Mouse (Mus musculus): ENCODE results near the gene Cisd3.
"Not testable (repeated sequence)": the region's sequence is repeated elsewhere in the genome, so short reads cannot be mapped to it uniquely, and the experiment has no call there.

Cisd3 gene

DNA sequence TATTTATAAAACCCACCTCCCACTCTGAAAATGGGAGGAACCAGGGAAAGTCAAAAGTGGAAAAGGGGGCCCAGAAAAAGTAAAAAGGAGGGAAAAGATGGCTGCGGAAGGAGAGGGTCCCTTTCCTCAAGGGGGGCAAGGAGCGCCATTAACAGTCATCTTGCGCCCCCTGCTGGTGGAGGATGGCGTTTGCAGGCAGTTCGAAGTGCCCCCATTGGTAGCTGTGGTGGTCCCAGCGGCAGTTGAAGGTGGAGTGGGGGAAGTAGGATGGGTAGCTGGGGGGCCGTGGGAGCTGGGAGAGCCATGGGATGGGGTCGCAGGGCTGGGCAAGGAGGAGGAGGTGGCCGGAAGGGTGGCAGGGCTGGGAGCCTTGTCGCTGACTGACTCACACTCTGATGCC lies 4.2 kb downstream of the Cisd3 start:
- DNase-seq, result no peak

- no peak for DNase-seq
Observed at GRCm38 (mm10) chr11:97694435-97694834, 8.8 kb downstream of the Cisd3 start.

GRCm38 (mm10) chr11:97694921-97695711 lies 9.5 kb downstream of the Cisd3 start:
- DNase-seq, result no peak

DNA sequence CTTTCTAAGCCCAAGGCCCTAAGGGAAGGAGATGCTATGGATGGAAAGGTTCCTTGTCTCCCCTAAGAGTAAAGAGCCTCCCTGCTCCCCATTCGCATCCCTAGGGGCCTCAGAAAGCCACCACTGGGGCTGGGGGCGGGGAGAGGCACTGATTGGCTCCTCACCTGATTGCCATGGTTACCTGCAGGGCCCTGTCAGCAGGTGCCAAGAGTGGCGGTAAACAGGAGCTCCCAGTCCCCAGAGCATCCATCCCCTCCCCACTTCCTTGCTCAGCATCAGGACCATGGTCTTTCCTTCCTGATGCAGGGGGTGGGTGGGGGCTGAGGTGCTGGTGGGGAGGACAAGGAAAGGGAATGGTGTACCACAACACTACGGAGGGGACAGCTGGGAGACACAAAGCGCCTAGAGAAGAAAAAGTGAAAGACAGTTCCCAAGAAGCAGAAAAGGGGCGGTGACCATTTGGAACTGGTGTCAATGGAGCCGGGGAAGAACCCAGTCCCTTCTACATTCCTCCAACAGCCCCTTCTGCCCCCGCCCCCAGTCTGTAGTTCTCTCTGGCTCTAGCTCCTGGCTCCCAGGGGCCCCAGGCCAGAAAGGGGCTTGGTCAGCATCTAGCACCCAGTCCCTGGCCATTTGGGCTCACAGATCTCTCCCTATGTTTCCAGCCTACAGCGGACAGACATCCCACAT lies 10.2 kb downstream of the Cisd3 start:
- no peak for DNase-seq

GRCm38 (mm10) chr11:97696669-97697068 lies 11.0 kb downstream of the Cisd3 start:
- DNase-seq, result no peak

DNA sequence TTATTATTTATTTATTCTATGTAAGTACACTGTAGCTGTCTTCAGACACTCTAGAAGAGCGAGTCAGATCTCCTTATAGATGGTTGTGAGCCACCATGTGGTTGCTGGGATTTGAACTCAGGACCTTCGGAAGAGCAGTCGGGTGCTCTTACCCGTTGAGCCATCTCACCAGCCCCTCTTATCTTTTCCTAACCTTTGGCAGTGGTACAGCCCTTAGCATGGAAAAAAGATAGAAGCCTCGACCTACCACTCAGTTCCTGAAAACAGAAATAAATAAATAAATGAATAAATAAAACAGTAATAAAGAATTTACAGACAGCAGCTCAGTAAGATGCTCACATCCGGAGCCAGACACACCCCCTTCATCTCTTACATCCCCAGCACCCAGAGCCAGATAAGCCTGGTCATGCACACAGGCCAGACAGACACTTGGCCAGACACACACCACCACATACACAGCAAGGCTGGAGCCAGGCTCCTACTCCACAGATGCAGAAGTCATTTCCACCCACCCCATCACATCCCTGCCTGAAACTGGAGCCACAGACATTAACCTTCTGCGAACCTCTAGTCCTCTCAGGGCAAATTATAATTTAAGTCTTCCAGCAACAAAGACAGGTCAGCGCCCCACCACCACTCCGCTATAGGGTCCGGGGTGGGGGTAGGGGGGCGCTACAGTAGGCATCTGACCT lies 11.7 kb downstream of the Cisd3 start:
- no peak for DNase-seq

DNA sequence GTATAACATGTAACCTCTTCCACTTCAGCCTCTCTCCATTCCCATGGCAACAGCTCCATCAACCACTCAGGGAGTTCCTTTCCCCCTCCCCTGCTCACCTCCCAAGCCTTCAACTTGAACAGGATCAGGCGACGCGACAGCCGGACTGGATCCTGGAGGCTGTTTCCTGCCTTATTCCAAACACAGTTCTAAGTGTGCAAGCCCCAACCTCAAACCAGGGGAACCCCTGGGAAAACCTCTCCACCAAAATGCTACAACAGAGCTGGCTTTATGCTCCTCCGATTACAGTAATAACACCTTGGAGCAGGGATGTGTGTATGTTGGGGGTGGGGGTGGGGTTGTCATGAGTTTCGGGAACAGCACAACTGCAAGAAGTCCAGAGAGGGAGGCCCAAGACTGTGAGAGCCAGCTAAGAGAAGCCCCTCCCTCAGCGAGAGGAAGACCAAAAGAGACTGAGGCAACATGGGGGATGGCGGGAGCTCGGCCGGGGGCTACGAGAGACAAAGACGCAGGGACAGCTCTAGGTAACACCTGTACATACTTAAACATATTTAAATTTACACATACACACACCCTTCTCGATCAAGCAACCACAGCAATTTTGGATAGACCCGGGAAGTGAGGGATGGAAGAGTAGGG lies 12.4 kb downstream of the Cisd3 start:
- DNase-seq, result no peak

GRCm38 (mm10) chr11:97698741-97699611 lies 13.3 kb downstream of the Cisd3 start:
- peak; percentile 64 for DNase-seq

- DNase-seq, result peak; percentile 83
Observed at GRCm38 (mm10) chr11:97699626-97700002, 14.0 kb downstream of the Cisd3 start.

- DNase-seq, result peak; percentile 80
Observed at GRCm38 (mm10) chr11:97700003-97700745, 14.5 kb downstream of the Cisd3 start, which contains the start of gene Pcgf2. Gene Pcgf2 (minus strand): TSS chr11:97700497.

- DNase-seq, result no peak
Observed at GRCm38 (mm10) chr11:97700746-97701580, 15.3 kb downstream of the Cisd3 start.

- no peak for DNase-seq
Observed at GRCm38 (mm10) chr11:97701581-97702392, 16.2 kb downstream of the Cisd3 start.

DNA sequence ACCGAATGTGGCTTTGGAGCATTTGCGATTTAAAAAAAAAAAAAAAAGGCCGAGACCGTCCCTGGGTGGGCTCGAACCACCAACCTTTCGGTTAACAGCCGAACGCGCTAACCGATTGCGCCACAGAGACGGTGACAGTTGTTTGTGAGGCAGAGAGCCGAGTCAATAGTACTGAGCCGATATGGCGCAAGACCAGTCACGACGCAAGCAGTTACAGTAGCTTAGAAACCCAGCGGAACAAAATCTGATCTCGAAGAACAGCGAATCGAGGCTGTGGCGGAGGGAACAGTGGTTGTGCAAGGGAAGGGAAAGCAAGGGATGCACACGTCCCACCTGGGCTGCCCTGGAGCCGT lies 16.7 kb downstream of the Cisd3 start:
- DNase-seq, result peak; percentile 89

GRCm38 (mm10) chr11:97703039-97703826 lies 17.6 kb downstream of the Cisd3 start, which contains the start of gene Psmb3:
Gene Psmb3 (plus strand): TSS chr11:97703399.
- peak; percentile 99 for DNase-seq

DNA sequence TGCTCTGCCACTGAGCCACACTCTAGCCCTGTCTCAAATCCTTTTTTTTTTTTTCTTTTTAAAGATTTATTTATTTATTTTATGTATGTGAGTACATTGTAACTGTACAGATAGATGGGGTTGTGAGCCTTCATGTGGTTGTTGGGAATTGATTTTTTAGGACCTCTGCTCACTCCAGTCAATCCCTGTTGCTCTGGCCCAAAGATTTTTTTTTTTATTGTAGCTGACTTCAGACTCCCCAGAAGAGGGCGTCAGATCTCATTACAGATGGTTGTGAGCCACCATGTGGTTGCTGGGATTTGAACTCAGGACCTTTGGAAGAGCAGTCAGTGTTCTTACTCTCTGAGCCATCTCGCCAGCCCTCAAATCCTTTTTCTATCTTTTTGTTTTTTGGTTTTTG lies 24.4 kb downstream of the Cisd3 start:
- not testable (repeated sequence) for DNase-seq

- no peak for DNase-seq
Observed at GRCm38 (mm10) chr11:97711200-97711900, 25.7 kb downstream of the Cisd3 start.

GRCm38 (mm10) chr11:97712286-97712685 lies 26.7 kb downstream of the Cisd3 start:
- no peak for DNase-seq

GRCm38 (mm10) chr11:97713896-97714295 lies 28.3 kb downstream of the Cisd3 start:
- DNase-seq, result no peak

All from cerebellum, adult 8-10 months (tissue).